Mouse (Mus musculus): ENCODE data around the gene Pax1.

DNA sequence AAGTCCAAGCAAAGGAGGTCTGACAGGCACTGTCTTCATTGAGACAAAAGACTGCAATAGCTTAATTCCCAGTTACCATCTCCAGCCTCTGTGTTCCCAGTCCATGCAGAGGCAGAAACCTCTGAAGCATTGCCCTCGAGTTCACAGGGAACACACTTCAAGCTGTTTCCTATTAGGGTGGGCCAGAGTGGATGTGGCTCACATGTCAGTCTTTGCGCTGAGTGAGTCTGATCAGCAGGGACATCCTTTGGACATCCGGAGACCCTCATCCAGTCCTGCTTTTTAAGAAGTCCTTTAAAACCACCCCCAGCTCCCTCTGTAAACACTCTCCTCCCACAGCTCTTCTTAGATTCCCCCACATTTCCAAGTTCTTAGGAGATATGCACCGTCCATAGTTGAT lies 2.0 kb upstream of the Pax1 start:
- no peak for TF ChIP-seq CTCF (IDR thresholded peaks at IDR 0.05; ENCODE audit: low read depth)
- TF ChIP-seq EP300 (IDR thresholded peaks at IDR 0.05; ENCODE audit: low read depth) = no peak

All from liver, postnatal 0 days (tissue).